Mouse (Mus musculus): Measurements from ENCODE around the gene Hist1h1e.

- TF ChIP-seq CTCF (conservative IDR thresholded peaks at IDR 0.05; ENCODE audit: insufficient read depth, insufficient read length, low read depth, low read length) (no peak), POLR2A (IDR thresholded peaks at IDR 0.05; ENCODE audit: low read depth, low read length) (no peak)
Measured at GRCm38 (mm10) chr13:23575271-23575851, 47.0 kb downstream of the Hist1h1e start, which contains the start of gene Hist1h3d.
